Mouse (Mus musculus) stomach, postnatal 0 days (tissue): ENCODE results near the gene Fth1.
"Not testable (repeated sequence)": the region's sequence is repeated elsewhere in the genome, so short reads cannot be mapped to it uniquely, and the experiment has no call there.

Experiments
- CTCF ChIP-seq: IDR thresholded peaks from 2 replicates; pipeline ENCODE4 v1.5.1; 2016; ENCODE audit warnings: antibody characterized with exemption, low read depth, mild to moderate bottlenecking, moderate library complexity
- EP300 ChIP-seq: optimal IDR thresholded peaks from 2 replicates; pipeline ENCODE3; 2016; ENCODE audit warnings: antibody characterized with exemption

DNA sequence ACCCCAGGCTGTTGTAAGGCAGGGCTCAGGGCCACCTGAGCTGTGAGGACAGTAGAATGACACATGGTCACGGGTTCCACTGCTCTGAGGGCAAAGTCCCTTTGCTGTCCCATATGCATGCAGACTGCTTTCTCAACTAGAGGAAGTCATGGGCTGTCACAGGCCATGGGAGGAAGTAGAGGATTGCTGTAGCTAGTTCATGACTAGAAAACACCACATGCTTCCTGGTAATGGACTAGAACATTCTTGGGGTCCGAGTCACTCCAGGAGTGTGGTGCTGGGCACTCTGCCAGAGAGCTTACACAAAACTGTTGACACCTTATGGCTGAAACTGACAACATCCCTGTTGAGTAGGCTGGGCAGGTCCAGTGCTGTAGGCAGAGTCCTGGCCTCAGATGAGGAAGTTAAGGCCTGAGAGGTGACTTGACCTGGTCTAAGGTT lies 49.2 kb upstream of the Fth1 start:
- TF ChIP-seq CTCF, EP300: not testable (repeated sequence)
